Mouse (Mus musculus): ENCODE results near the gene Ndufa12. TPM values are rescaled to one million over a fixed set of nuclear protein-coding genes. Genes with fewer than 3 reads are reported as not detected.
A peak's percentile ranks its signal among the peaks of the same experiment; 100 is the strongest.

Ndufa12 gene
- total RNA-seq (2017), result 215 and 256 TPM in 2 replicates

- ATAC-seq (replicated peaks in 1 of 2; ENCODE audit: insufficient read depth in 1 of 2, low FRiP score in 2 of 2, low TSS enrichment in 1 of 2, low read depth in 1 of 2, poor library complexity in 2 of 2, severe bottlenecking in 2 of 2), result peak; percentile 99 to 100
These were observed at the start of gene Ndufa12 for GRCm38 (mm10) chr10:94198482-94199405. Gene Ndufa12, plus strand, starts transcription at chr10:94198720.

- ATAC-seq (replicated peaks in 1 of 2; ENCODE audit: insufficient read depth in 1 of 2, low FRiP score in 2 of 2, low TSS enrichment in 1 of 2, low read depth in 1 of 2, poor library complexity in 2 of 2, severe bottlenecking in 2 of 2), result no peak
These were observed 47.0 kb upstream of the Ndufa12 start for GRCm38 (mm10) chr10:94151488-94151887.

GRCm38 (mm10) chr10:94153841-94154240, 44.7 kb upstream of the Ndufa12 start:
- no peak for ATAC-seq (replicated peaks in 1 of 2; ENCODE audit: insufficient read depth in 1 of 2, low FRiP score in 2 of 2, low TSS enrichment in 1 of 2, low read depth in 1 of 2, poor library complexity in 2 of 2, severe bottlenecking in 2 of 2)

- ATAC-seq (replicated peaks in 1 of 2; ENCODE audit: insufficient read depth in 1 of 2, low FRiP score in 2 of 2, low TSS enrichment in 1 of 2, low read depth in 1 of 2, poor library complexity in 2 of 2, severe bottlenecking in 2 of 2), result no peak
These were observed 39.6 kb upstream of the Ndufa12 start for GRCm38 (mm10) chr10:94158962-94159361.

GRCm38 (mm10) chr10:94159406-94159805, 39.1 kb upstream of the Ndufa12 start:
- no peak for ATAC-seq (replicated peaks in 1 of 2; ENCODE audit: insufficient read depth in 1 of 2, low FRiP score in 2 of 2, low TSS enrichment in 1 of 2, low read depth in 1 of 2, poor library complexity in 2 of 2, severe bottlenecking in 2 of 2)

GRCm38 (mm10) chr10:94161051-94161765, 37.3 kb upstream of the Ndufa12 start:
- ATAC-seq (replicated peaks in 1 of 2; ENCODE audit: insufficient read depth in 1 of 2, low FRiP score in 2 of 2, low TSS enrichment in 1 of 2, low read depth in 1 of 2, poor library complexity in 2 of 2, severe bottlenecking in 2 of 2), result no peak

- ATAC-seq (replicated peaks in 1 of 2; ENCODE audit: insufficient read depth in 1 of 2, low FRiP score in 2 of 2, low TSS enrichment in 1 of 2, low read depth in 1 of 2, poor library complexity in 2 of 2, severe bottlenecking in 2 of 2), result no peak
These were observed 36.5 kb upstream of the Ndufa12 start for GRCm38 (mm10) chr10:94162031-94162430.

GRCm38 (mm10) chr10:94164104-94164845, 34.2 kb upstream of the Ndufa12 start:
- no peak for ATAC-seq (replicated peaks in 1 of 2; ENCODE audit: insufficient read depth in 1 of 2, low FRiP score in 2 of 2, low TSS enrichment in 1 of 2, low read depth in 1 of 2, poor library complexity in 2 of 2, severe bottlenecking in 2 of 2)

GRCm38 (mm10) chr10:94165426-94165825, 33.1 kb upstream of the Ndufa12 start:
- ATAC-seq (replicated peaks in 1 of 2; ENCODE audit: insufficient read depth in 1 of 2, low FRiP score in 2 of 2, low TSS enrichment in 1 of 2, low read depth in 1 of 2, poor library complexity in 2 of 2, severe bottlenecking in 2 of 2), result no peak

GRCm38 (mm10) chr10:94167051-94167750, 31.3 kb upstream of the Ndufa12 start:
- ATAC-seq (replicated peaks in 1 of 2; ENCODE audit: insufficient read depth in 1 of 2, low FRiP score in 2 of 2, low TSS enrichment in 1 of 2, low read depth in 1 of 2, poor library complexity in 2 of 2, severe bottlenecking in 2 of 2), result no peak

GRCm38 (mm10) chr10:94171440-94172130, 26.9 kb upstream of the Ndufa12 start:
- no peak for ATAC-seq (replicated peaks in 1 of 2; ENCODE audit: insufficient read depth in 1 of 2, low FRiP score in 2 of 2, low TSS enrichment in 1 of 2, low read depth in 1 of 2, poor library complexity in 2 of 2, severe bottlenecking in 2 of 2)

- ATAC-seq (replicated peaks in 1 of 2; ENCODE audit: insufficient read depth in 1 of 2, low FRiP score in 2 of 2, low TSS enrichment in 1 of 2, low read depth in 1 of 2, poor library complexity in 2 of 2, severe bottlenecking in 2 of 2), result no peak
These were observed 26.4 kb upstream of the Ndufa12 start for GRCm38 (mm10) chr10:94172137-94172536.

- no peak for ATAC-seq (replicated peaks in 1 of 2; ENCODE audit: insufficient read depth in 1 of 2, low FRiP score in 2 of 2, low TSS enrichment in 1 of 2, low read depth in 1 of 2, poor library complexity in 2 of 2, severe bottlenecking in 2 of 2)
These were observed 25.8 kb upstream of the Ndufa12 start for GRCm38 (mm10) chr10:94172706-94173105.

- ATAC-seq (replicated peaks in 1 of 2; ENCODE audit: insufficient read depth in 1 of 2, low FRiP score in 2 of 2, low TSS enrichment in 1 of 2, low read depth in 1 of 2, poor library complexity in 2 of 2, severe bottlenecking in 2 of 2), result no peak
These were observed 23.9 kb upstream of the Ndufa12 start for GRCm38 (mm10) chr10:94174652-94175051.

- no peak for ATAC-seq (replicated peaks in 1 of 2; ENCODE audit: insufficient read depth in 1 of 2, low FRiP score in 2 of 2, low TSS enrichment in 1 of 2, low read depth in 1 of 2, poor library complexity in 2 of 2, severe bottlenecking in 2 of 2)
These were observed 15.3 kb upstream of the Ndufa12 start for GRCm38 (mm10) chr10:94183199-94183598.

GRCm38 (mm10) chr10:94204973-94205372, 6.5 kb downstream of the Ndufa12 start:
- no peak for ATAC-seq (replicated peaks in 1 of 2; ENCODE audit: insufficient read depth in 1 of 2, low FRiP score in 2 of 2, low TSS enrichment in 1 of 2, low read depth in 1 of 2, poor library complexity in 2 of 2, severe bottlenecking in 2 of 2)

Measured in hematopoietic stem cell, adult 5-6 weeks (primary cell).